Mouse (Mus musculus): Measurements from ENCODE around the gene Mettl16.
"Not testable (repeated sequence)": the region's sequence is repeated elsewhere in the genome, so short reads cannot be mapped to it uniquely, and the experiment has no call there.

The Mettl16 gene

DNA sequence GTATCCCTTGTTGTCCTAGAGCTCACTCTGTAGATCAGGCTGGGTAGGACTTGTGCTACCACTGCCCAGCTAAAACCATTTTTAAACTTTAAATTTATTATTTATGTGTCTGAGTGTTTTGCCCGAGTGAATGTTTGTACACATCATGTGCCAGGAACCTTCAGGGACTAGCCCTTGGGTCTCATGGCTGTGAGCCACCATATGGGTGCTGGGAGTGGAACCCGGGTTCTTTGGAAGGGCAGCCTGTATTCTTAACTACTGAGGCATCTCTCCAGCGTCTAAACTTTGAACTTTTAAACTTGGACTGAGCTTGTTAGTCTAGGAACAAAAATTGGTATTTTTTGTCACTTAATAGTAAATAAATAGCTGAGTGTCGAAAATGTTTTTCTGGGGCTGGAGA, 22.2 kb downstream of the Mettl16 start:
- DNase-seq (ENCODE audit: low spot score): no peak

DNA sequence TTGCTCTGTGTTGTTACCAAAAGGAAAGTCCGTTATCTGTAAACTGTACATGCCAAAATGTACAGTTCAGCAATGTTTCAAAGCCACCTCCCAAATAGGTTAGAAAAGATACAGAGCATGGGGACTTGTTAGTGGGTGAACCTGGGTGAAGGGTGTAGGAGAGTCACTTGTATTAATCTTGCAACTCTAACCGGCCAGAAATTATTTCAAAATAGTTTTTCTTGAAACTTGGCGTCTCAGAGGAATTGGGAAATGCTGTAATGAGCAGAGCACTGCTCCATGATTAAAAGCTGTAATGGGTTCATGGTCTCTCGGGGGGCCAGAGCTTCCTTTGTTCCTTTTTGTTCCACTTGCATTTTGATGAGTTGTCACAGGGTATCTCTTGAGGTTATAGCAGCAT, 30.0 kb downstream of the Mettl16 start:
- no peak for DNase-seq (ENCODE audit: low spot score)

DNA sequence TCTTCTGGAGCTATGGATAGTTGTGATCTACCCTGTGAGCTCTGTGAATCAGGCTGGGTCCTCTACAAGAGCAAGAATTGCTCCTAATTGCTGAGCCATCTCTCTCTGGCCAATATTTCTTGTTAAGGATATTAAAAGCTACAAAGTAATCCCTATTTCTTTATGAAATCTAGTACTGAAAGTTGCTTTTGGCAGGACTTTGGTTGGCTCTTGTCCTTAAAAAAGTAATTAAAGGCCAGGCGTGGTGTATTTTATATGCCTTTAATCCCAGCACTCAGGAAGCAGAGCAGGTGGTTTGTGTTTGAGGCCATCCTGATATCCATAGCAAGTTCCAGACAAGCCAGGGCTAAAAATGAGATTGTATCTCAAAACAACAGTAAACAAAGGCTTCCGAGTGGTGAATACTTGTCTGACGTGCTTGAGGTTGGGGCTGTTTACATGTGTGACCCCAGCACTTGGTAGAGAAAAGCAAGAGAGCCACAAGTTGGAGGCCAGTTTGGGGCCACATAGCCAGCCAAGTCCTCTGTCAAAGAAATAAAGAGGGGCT, 33.5 kb downstream of the Mettl16 start:
- no peak for DNase-seq (ENCODE audit: low spot score)

DNA sequence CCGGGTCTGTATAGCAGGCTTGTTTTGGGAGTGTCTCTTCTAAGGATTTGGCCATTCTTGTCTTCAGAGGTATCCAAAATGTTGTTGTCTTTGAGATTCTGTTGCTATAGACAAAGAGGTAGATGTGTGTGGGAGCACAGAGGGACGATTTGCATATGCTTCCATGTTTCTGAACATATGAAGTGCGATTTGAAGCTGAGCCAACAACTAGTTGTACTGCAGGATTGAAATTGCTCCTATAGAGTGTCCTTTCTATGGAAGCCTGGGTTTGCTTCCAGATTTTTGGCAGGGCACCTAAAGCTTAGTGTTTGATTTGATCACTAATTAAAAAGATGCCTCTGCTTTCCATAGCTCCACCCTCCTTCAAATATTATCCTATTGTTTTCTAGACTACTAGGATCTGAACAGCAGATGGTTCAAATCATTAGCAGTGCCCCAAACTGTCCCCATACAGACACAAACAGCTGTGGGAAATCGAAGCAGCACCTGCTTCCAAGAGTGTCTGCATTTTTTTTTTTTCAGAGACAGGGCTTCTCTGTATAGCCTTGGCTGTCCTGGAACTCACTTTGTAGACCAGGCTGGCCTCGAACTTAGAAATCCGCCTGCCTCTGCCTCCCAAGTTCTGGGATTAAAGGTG, 36.7 kb downstream of the Mettl16 start:
- no peak for DNase-seq (ENCODE audit: low spot score)

- DNase-seq (ENCODE audit: low spot score): no peak
Observed at GRCm38 (mm10) chr11:74808251-74808853, 37.7 kb downstream of the Mettl16 start.

DNA sequence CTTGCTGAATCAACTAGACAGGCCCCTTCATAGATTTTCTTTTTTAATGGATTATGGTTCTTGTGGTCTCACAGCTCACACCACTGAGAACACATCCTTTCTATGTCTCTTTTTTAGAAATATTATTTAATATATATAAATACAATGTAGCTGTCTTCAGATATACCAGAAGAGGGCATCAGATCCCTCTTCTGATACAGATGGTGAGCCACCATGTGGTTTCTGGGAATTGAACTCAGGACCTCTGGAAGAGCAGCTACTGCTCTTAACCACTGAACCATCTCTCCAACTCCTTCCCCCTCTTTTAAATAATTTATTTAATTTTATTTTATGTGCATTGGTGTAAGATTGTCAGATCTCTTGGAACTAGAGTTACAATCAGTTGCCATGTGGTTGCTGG, 39.5 kb downstream of the Mettl16 start:
- no peak for DNase-seq (ENCODE audit: low spot score)

GRCm38 (mm10) chr11:74811027-74811426, 40.4 kb downstream of the Mettl16 start:
- not testable (repeated sequence) for DNase-seq (ENCODE audit: low spot score)

DNA sequence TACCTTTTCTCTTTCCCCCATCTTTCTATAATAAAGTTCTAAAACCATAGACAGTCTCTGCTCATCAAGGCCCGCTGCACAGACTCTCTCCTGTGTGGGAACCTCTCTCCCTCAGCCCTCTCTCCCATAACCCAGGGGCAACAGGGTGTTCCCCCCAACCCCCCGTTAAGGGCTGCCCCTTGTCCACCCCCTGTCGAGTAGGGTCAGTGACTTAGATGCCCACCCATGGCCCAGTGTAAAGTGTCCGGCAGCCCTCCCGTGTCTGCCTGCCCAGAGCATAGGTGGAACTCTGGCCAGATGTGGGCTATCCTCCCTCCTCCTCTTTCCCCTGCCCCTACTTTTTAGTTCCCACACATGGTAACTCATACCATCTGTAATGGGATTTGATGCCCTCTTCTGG, 40.9 kb downstream of the Mettl16 start:
- DNase-seq (ENCODE audit: low spot score): no peak

DNA sequence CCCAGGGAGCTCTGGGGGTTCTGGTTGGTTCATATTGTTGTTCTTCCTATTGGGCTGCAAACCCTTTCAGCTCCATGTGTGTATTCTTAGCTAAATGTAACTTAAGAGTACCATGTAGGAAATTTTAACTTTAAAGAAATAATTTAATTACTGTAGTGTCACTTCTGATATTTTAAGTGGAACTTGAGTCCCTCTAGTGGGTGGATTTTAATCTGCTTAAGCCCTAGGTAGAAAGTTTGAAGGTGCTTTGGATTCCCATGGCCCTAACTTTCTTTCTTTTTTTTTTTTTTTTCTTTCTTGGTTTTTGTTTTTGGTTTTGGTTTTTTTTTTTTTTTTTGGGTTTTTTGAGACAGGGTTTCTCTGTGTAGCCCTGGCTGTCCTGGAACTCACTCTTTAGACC, 45.2 kb downstream of the Mettl16 start:
- no peak for DNase-seq (ENCODE audit: low spot score)

GRCm38 (mm10) chr11:74820921-74821320, 50.3 kb downstream of the Mettl16 start:
- DNase-seq (ENCODE audit: low spot score): no peak

GRCm38 (mm10) chr11:74821463-74821862, 50.8 kb downstream of the Mettl16 start:
- no peak for DNase-seq (ENCODE audit: low spot score)

GRCm38 (mm10) chr11:74822746-74823440, 52.3 kb downstream of the Mettl16 start:
- DNase-seq (ENCODE audit: low spot score): no peak

DNA sequence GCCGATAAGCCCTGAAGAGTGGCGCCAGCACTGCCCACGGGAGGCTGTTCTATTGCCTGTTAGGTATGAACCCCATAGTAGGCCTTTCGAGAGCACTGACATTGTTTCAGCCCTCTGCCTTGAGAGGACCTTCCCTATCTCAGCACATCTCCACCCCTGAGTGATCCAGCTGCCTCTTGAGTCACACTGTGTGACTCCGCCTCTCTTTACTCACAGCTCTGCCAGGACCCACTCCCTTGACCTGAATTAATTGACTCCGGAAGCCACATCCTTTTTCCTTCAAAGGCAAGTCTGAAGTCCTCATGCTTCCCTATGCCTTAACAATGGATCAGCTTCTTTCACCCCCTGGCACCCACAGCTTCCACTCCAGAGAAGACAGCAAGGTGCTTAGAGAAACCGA, 55.5 kb downstream of the Mettl16 start:
- no peak for DNase-seq (ENCODE audit: low spot score)

- DNase-seq (ENCODE audit: low spot score): no peak
Observed at GRCm38 (mm10) chr11:74826702-74827101, 56.1 kb downstream of the Mettl16 start.

DNA sequence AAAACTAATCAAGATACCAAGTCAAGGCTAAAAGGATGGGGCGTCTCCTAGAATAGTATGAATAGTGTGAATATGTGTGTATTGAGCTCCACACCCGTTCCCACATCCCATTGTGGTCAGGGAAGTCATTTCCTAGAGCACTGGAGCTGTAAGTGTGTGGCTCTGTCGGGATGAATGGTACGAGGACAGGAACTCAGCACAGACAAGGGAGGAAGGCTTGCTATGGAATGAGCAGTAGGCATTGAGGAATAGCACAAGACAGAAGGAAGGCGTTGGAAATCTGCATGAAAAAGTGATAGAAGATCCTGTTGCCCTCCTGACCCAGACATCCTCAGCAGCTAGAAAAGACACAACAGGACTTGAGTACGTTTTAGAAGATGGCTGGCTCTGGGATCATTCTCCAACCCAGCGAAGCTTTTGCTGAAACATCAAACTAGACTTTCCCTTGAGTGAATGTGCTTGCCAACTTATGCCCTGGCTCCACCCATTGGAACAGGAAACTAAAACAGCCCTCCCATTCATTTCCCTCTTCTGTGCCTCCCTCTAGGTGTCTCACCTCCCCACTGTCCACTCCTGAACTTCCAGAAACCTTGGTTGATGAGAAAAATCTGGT, 57.3 kb downstream of the Mettl16 start:
- DNase-seq (ENCODE audit: low spot score): no peak

DNA sequence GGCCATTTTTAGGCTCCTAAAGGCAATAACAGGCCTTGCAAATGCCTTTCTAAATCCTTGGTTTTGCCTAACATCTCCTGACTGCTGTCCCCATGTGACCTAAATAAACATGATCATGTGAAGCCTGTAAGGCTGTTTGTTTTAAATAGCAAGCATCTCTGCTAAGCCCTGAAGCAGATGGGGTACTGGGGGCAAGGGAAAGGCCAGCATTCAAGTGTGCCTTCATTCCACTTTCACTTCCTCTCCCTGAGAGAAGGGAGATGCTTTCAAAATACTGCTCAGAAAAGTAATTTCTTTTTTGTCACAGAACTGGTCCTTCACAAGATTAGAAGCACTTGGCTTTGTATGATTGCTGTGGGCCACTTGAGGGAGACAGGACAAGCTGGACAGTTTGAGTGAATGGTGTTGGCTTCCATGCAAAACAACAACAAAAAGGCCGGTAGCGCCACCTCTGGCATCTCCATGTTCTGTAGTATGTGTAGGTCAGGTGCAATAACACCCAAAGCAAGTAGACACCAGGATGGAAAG, 57.8 kb downstream of the Mettl16 start:
- DNase-seq (ENCODE audit: low spot score): no peak

- no peak for DNase-seq (ENCODE audit: low spot score)
Observed at GRCm38 (mm10) chr11:74828965-74829550, 58.4 kb downstream of the Mettl16 start.

GRCm38 (mm10) chr11:74829812-74830211, 59.2 kb downstream of the Mettl16 start:
- DNase-seq (ENCODE audit: low spot score): peak; percentile 79

DNA sequence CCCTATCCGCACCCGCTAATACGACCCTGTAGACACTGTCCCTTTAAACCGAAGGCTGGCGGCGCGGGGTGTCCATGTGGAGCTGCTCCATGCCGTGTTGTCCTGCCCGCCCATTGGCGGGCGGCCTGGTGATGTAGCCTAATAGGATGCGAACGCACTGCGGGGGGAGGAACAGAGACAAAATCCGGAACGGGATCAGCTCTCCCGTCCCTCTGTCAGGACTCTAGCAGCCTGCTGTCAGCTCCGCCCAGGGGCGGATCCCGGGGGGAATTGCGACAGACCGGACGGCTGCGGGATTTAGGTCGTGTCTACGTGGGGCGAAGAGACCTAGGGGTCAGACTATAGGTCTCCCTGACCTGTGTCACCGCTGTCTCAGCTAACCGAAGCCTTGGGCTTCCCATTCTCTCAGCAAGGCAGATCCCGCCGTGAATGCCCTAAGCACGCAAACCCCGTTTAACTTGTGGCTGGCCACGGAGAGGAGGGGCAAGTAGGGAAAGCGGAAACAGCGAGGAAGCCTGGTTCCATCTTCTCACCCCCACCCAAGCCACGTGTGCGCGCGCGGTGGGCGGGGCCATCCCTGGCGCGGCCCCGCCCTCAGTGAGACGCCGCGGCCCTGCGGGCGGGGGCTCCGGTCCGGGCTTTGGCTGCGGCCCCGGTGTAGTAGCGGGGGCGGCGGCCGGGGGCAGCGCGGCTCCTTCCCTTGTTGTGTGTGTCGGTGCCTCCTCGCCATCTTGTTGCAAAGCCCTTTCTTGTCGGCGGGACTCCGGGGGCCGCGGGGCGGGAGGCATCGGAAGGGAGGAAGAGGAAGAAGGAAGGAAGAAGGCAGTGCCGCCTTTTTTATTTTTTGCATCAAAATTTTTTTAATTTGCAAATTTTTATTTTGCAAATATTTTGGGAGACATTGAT, 59.9 kb downstream of the Mettl16 start, which contains the start of gene Mnt:
Gene Mnt, plus strand, starts transcription at position 665 of the 906 bp plus-strand sequence.
- peak; percentile 90 for DNase-seq (ENCODE audit: low spot score)

GRCm38 (mm10) chr11:74831191-74831605, 60.6 kb downstream of the Mettl16 start:
- DNase-seq (ENCODE audit: low spot score): no peak

All from urinary bladder, postnatal 25 days (tissue).